Mouse (Mus musculus): ENCODE results near the gene Prkcd.

DNA sequence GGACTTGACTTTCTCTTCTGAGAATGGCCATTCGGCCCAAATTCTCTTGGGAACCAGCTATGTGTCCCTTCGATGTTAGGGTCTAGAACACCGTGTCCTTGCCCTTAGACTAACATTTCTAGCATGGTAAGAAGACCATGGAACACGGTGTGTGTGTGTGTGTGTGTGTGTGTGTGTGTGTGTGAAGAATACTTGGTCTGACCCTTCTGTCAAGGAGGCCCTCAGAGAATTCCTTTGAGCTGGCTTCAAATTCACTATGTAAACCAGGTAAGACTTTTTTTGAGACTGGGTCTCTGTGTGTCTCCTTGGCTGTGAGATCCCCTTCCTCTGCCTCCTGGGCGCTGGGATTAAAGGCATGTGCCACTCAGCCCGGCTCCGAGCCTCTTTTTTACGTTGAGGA is 3.5 kb downstream of the Prkcd start:
- TF ChIP-seq CTCF (IDR thresholded peaks at IDR 0.05; ENCODE audit: low read depth) (no peak), EP300 (optimal IDR thresholded peaks at IDR 0.05) (no peak)
